In genomic region chr10:115583071-115583470, GRCm38 (mm10) we compare ENCODE assay signal across 24 mouse cellular contexts. TPM values are rescaled to one million over a fixed set of nuclear protein-coding genes. Genes with fewer than 3 reads are reported as not detected.
DNase-seq lines count a peak whose midpoint lies in the region; ATAC-seq and TF ChIP-seq lines count a peak whose summit lies in the region.
"Had no signal": no experiment of that assay in that cellular context is flagged by ENCODE, and none has a peak within 500 bp of the region (broad histone marks: within the 10 kb centered on the region; RNA-seq: fewer than 3 reads in every experiment).

No protein-coding gene starts in this region.

- no peaks in the 10 kb centered on the region; the same call in 1 of the 2 replicates for H3K79me2 ChIP-seq in liver, adult 2 months (ENCODE audit: control insufficient read depth, insufficient read depth, low read length)

- no peak for TF ChIP-seq CTCF in liver, adult 2 months (IDR thresholded peaks at IDR 0.05; ENCODE audit: low read depth, low read length)
- TF ChIP-seq CTCF in midbrain, postnatal 0 days (IDR thresholded peaks at IDR 0.05), result no peak

- H3K36me3 ChIP-seq in liver, adult 2 months (ENCODE audit: control insufficient read depth, insufficient read depth, low read length), result no peaks in the 10 kb centered on the region
- no peaks in the 10 kb centered on the region for H3K36me3 ChIP-seq in midbrain, embryonic 11.5 days (ENCODE audit: control insufficient read depth, insufficient read depth, low read length)
- H3K36me3 ChIP-seq in midbrain, postnatal 0 days (ENCODE audit: insufficient read depth, low read length), result no peaks in the 10 kb centered on the region
- H3K36me3 ChIP-seq: G1E had no signal

- no peak for TF ChIP-seq POLR2A in liver, adult 2 months (IDR thresholded peaks at IDR 0.05; ENCODE audit: extremely low read depth, insufficient read depth, low read length)

- H3K27me3 ChIP-seq in liver, adult 2 months (ENCODE audit: control insufficient read depth, insufficient read depth, low read length), result no peaks in the 10 kb centered on the region; the same call in 1 of the 2 replicates
- H3K27me3 ChIP-seq in midbrain, embryonic 11.5 days (ENCODE audit: control insufficient read depth, insufficient read depth, low read length), result peaks cover 23% of the 10 kb centered on the region
- peaks cover 28% of the 10 kb centered on the region for H3K27me3 ChIP-seq in midbrain, postnatal 0 days (ENCODE audit: insufficient read depth, low read length)
- H3K27me3 ChIP-seq: CH12.LX had no signal

- peak; percentile 64 for DNase-seq in liver, adult 2 months (ENCODE audit: extremely low read depth, low read depth, low spot score)
- DNase-seq in liver, result no peak
- peak; percentile 71 for DNase-seq in midbrain, embryonic 11.5 days (ENCODE audit: low spot score, missing footprints)
- DNase-seq in midbrain, postnatal 0 days (ENCODE audit: low spot score), result no peak
- DNase-seq: adrenal gland, adult 2 months; adrenal gland, adult 8-10 months; adrenal gland, postnatal 10 days; adrenal gland, postnatal 14 days; adrenal gland, postnatal 25 days; adrenal gland, postnatal 36 days; B cell, adult 2 months; cerebellum, adult 11 months; cerebellum, adult 11-12 months; cerebellum, adult 18-20 months had no signal

- no peak overlapping the region for H3K4me3 ChIP-seq in liver, adult 2 months (ENCODE audit: insufficient read depth, low read depth, low read length)
- no peak overlapping the region for H3K4me3 ChIP-seq in midbrain, embryonic 11.5 days (ENCODE audit: low read depth, low read length)
- H3K4me3 ChIP-seq in midbrain, postnatal 0 days (ENCODE audit: low read depth, low read length), result no peak overlapping the region

- no peak overlapping the region for H3K9ac ChIP-seq in liver, adult 2 months (ENCODE audit: low read depth, low read length)
- H3K9ac ChIP-seq in midbrain, embryonic 11.5 days (ENCODE audit: low read length), result no peak overlapping the region
- no peak overlapping the region for H3K9ac ChIP-seq in midbrain, postnatal 0 days (replicated peaks; ENCODE audit: low read length, poor library complexity, severe bottlenecking)

- no peak overlapping the region for H3K4me2 ChIP-seq in midbrain, embryonic 11.5 days
- H3K4me2 ChIP-seq in midbrain, postnatal 0 days (ENCODE audit: low read depth, low read length, poor library complexity, severe bottlenecking), result no peak overlapping the region

- WGBS in liver, adult 2 months, result 28% methylated on average over 3 of the region's 3 CpGs
- WGBS in midbrain, embryonic 11.5 days, result 87% methylated on average over 3 of the region's 3 CpGs
- WGBS in midbrain, postnatal 0 days, result 93% methylated on average over 3 of the region's 3 CpGs

- no peaks in the 10 kb centered on the region for H3K9me3 ChIP-seq in midbrain, embryonic 11.5 days (ENCODE audit: control insufficient read depth, low read length)
- H3K9me3 ChIP-seq in midbrain, postnatal 0 days (ENCODE audit: low read length), result no peaks in the 10 kb centered on the region

- no peak overlapping the region for H3K27ac ChIP-seq in liver, adult 2 months (replicated peaks; ENCODE audit: insufficient read depth, low read depth, low read length)
- no peak overlapping the region for H3K27ac ChIP-seq in midbrain, embryonic 11.5 days (ENCODE audit: low read depth, low read length)
- H3K27ac ChIP-seq in midbrain, postnatal 0 days (ENCODE audit: low read depth, low read length), result no peak overlapping the region

- ATAC-seq in midbrain, embryonic 11.5 days (ENCODE audit: low FRiP score), result no peak
- ATAC-seq in midbrain, postnatal 0 days (ENCODE audit: low FRiP score), result no peak
- ATAC-seq: activated CD4-positive, CD25-positive, alpha-beta regulatory T cell, adult 4 months; CD4-positive, CD25-positive, alpha-beta regulatory T cell, adult 4 months; Patski had no signal

- H3K4me1 ChIP-seq in liver, adult 2 months (ENCODE audit: control insufficient read depth, insufficient read depth, low read length), result peaks cover 11% of the 10 kb centered on the region
- peaks cover 20% of the 10 kb centered on the region for H3K4me1 ChIP-seq in midbrain, embryonic 11.5 days (ENCODE audit: control insufficient read depth, insufficient read depth, low read length)
- no peaks in the 10 kb centered on the region; the same call in 1 of the 2 replicates for H3K4me1 ChIP-seq in midbrain, postnatal 0 days (ENCODE audit: insufficient read depth, low read length)

RNA-seq across cellular contexts. Expression of gene Lgr5, which starts 4.5 kb away (rescaled TPM):
- total RNA-seq in liver, adult 2 months (2014; rRNA removed), result 3.2 and 3.6 TPM in 2 replicates
- 3.4 and 5.2 TPM in 2 replicates for polyA plus RNA-seq in liver, adult 2 months (2012; rRNA removed)
- 7.0 and 7.3 TPM in 2 replicates for polyA plus RNA-seq in midbrain, embryonic 11.5 days (2014; fragmentation: Nextera tagmentation; extraction: Ambion mirVana)
- 3.0 and 6.0 TPM in 2 replicates for total RNA-seq in midbrain, postnatal 0 days (2014; rRNA removed)
- 1.5 and 1.8 TPM in 2 replicates for polyA plus RNA-seq in midbrain, postnatal 0 days (2015; fragmentation: Nextera tagmentation; extraction: Ambion mirVana)
- total RNA-seq: CH12.LX, MEL had no signal
- polyA plus RNA-seq: G1E, Patski had no signal

RNA-seq across cellular contexts. Expression of gene A930009A15Rik, which starts 13.3 kb away (rescaled TPM):
- not detected in 2 replicates for total RNA-seq in liver, adult 2 months (2014; rRNA removed)
- polyA plus RNA-seq in liver, adult 2 months (2012; rRNA removed), result not detected in 2 replicates
- polyA plus RNA-seq in midbrain, embryonic 11.5 days (2014; fragmentation: Nextera tagmentation; extraction: Ambion mirVana), result 0.31 and 0.54 TPM in 2 replicates
- 0.85 TPM in 1 of 2 replicates, not detected in the other for total RNA-seq in midbrain, postnatal 0 days (2014; rRNA removed)
- 1.5 and 2.1 TPM in 2 replicates for polyA plus RNA-seq in midbrain, postnatal 0 days (2015; fragmentation: Nextera tagmentation; extraction: Ambion mirVana)
- total RNA-seq: adrenal gland, adult 18-20 months; adrenal gland, adult 2 months; adrenal gland, adult 8-10 months; adrenal gland, postnatal 10 days; adrenal gland, postnatal 14 days; adrenal gland, postnatal 25 days; adrenal gland, postnatal 36 days; adrenal gland, postnatal 4 days; CH12.LX; ES-E14; G1E had no signal
- polyA plus RNA-seq: activated CD4-positive, CD25-positive, alpha-beta regulatory T cell, adult 4 months; adrenal gland, adult 2 months; C2C12; CD4-positive, CD25-positive, alpha-beta regulatory T cell, adult 4 months; G1E; Patski had no signal

Comparison
In these comparisons a context has a peak if more than half of its experiments do, and no peak if none do; other contexts are left out.
1. DNase-seq: peak in liver, adult 2 months (single experiment) and midbrain, embryonic 11.5 days (single experiment); none in liver (single experiment) and midbrain, postnatal 0 days (single experiment).